Mouse (Mus musculus) CH12.LX (cell line): ENCODE measurements around the gene Sik3. TPM values are rescaled to one million over a fixed set of nuclear protein-coding genes. Genes with fewer than 3 reads are reported as not detected.

Experiments used
- DNase-seq: peaks from one replicate; pipeline ENCODE4 v3.0.0-alpha.2; 2013; ENCODE audit errors: extremely low read depth
- H3K27ac ChIP-seq: 2 replicates; pipeline ENCODE4 v1.5.1; 2012; ENCODE audit warnings: low read depth, mild to moderate bottlenecking, control low read depth, moderate library complexity; ENCODE audit not compliant: insufficient read depth
- H3K27me3 ChIP-seq: replicated peaks from 2 replicates; pipeline ENCODE3; 2012; ENCODE audit warnings: inconsistent platforms
- H3K36me3 ChIP-seq, 2 experiments: replicated peaks in 1 of 2; 2 replicates each; pipeline versions ENCODE3 to v1.6.1; 2012; ENCODE audit warnings: inconsistent platforms in 1 of 2, low read length in 1 of 2, mild to moderate bottlenecking in 1 of 2, mixed read lengths in 1 of 2, moderate library complexity in 1 of 2; ENCODE audit not compliant: control insufficient read depth in 1 of 2, insufficient read depth in 1 of 2
- H3K4me1 ChIP-seq, 2 experiments: 2 replicates each; pipeline ENCODE4 v1.6.1; 2012; ENCODE audit warnings: inconsistent platforms in 1 of 2, moderate library complexity in 1 of 2; ENCODE audit not compliant: insufficient read depth in 2 of 2, control insufficient read depth in 1 of 2
- H3K4me2 ChIP-seq: 2 replicates; pipeline ENCODE4 v1.6.1; 2012; ENCODE audit warnings: low read depth, mild to moderate bottlenecking, control low read depth; ENCODE audit not compliant: poor library complexity, insufficient read depth, severe bottlenecking
- H3K4me3 ChIP-seq, 3 experiments: fragments of 150-350 bp in 1 of 3; sonication (generic) in 1 of 3; replicated peaks in 1 of 3; 2 replicates each; pipeline versions ENCODE3 to v1.5.1; 2011 to 2012; ENCODE audit warnings: low read depth in 2 of 3, low read length in 2 of 3, mild to moderate bottlenecking in 2 of 3, moderate library complexity in 2 of 3, control low read depth in 1 of 3, improper control_type of control experiment in 1 of 3, inconsistent platforms in 1 of 3, mixed read lengths in 1 of 3; ENCODE audit not compliant: poor library complexity in 1 of 3
- H3K79me2 ChIP-seq: replicated peaks from 2 replicates; pipeline ENCODE4 v1.6.1; 2012; ENCODE audit warnings: mild to moderate bottlenecking, moderate library complexity; ENCODE audit not compliant: control insufficient read depth, poor library complexity, insufficient read depth, severe bottlenecking; ENCODE audit errors: extremely low read depth
- H3K9ac ChIP-seq: 2 replicates; pipeline ENCODE4 v1.6.1; 2012; ENCODE audit warnings: low read depth, mild to moderate bottlenecking, control low read depth, moderate library complexity; ENCODE audit not compliant: insufficient read depth
- H3K9me3 ChIP-seq: replicated peaks from 2 replicates; pipeline ENCODE3; 2012; ENCODE audit warnings: low read length, inconsistent platforms, mixed read lengths
- CHD1 ChIP-seq: IDR thresholded peaks from 2 replicates; pipeline ENCODE4 v1.6.1; 2012; ENCODE audit warnings: low read depth, low read length, improper control_type of control experiment, inconsistent platforms
- ETS1 ChIP-seq: conservative IDR thresholded peaks from 2 replicates; pipeline ENCODE4 v1.6.1; 2012; ENCODE audit warnings: low read depth, mild to moderate bottlenecking, inconsistent platforms, low read length, improper control_type of control experiment, moderate library complexity
- GABPA ChIP-seq: IDR thresholded peaks from 2 replicates; pipeline ENCODE4 v1.6.1; 2012; ENCODE audit warnings: low read depth, low read length, improper control_type of control experiment, inconsistent platforms; ENCODE audit not compliant: insufficient replicate concordance
- IRF4 ChIP-seq: IDR thresholded peaks from 2 replicates; pipeline ENCODE4 v1.6.1; 2014; ENCODE audit warnings: low read depth, mild to moderate bottlenecking, inconsistent platforms, low read length, improper control_type of control experiment
- JUN ChIP-seq: IDR thresholded peaks from 2 replicates; pipeline ENCODE4 v1.6.1; 2011; ENCODE audit warnings: low read depth, mild to moderate bottlenecking, low read length, improper control_type of control experiment, moderate library complexity; ENCODE audit not compliant: insufficient read depth
- KAT2A ChIP-seq: IDR thresholded peaks from 2 replicates; pipeline ENCODE4 v1.6.1; 2012; ENCODE audit warnings: low read length, improper control_type of control experiment, inconsistent platforms; ENCODE audit not compliant: insufficient replicate concordance
- MAZ ChIP-seq: IDR thresholded peaks from 2 replicates; pipeline ENCODE4 v1.6.1; 2012; ENCODE audit warnings: low read depth, mild to moderate bottlenecking, inconsistent platforms, low read length, improper control_type of control experiment, moderate library complexity
- MEF2A ChIP-seq: IDR thresholded peaks from 2 replicates; pipeline ENCODE4 v1.6.1; 2014; ENCODE audit warnings: low read depth, mild to moderate bottlenecking, inconsistent platforms, low read length, improper control_type of control experiment, borderline replicate concordance
- MXI1 ChIP-seq: IDR thresholded peaks from 2 replicates; pipeline ENCODE4 v1.6.1; 2011; ENCODE audit warnings: mild to moderate bottlenecking, low read depth, low read length, improper control_type of control experiment
- RCOR1 ChIP-seq: conservative IDR thresholded peaks from 2 replicates; pipeline ENCODE4 v1.6.1; 2012; ENCODE audit warnings: low read depth, mild to moderate bottlenecking, inconsistent platforms, low read length, improper control_type of control experiment
- dilution Hi-C: fragments of 300-500 bp; cut with MboI; formaldehyde crosslinking; loops from 2 replicates; pipeline ENCODE4 v1.14.3; 2020; ENCODE audit warnings: low sequenced_read_pairs; ENCODE audit not compliant: extremely low pct_unique_long_range_greater_than_20kb, extremely low pct_ligation_motif_present
- in situ Hi-C: fragments of 300-500 bp; cut with MboI; formaldehyde crosslinking; loops from 3 replicates; pipeline ENCODE4 v1.14.3; 2019; ENCODE audit warnings: low sequenced_read_pairs, low pct_ligation_motif_present, low pct_unique_long_range_greater_than_20kb, mixed read lengths
- polyA plus RNA-seq: library from polyadenylated mRNA; unstranded; fragments of >175 nt; gene quantifications from 2 replicates; pipeline ENCODE4 v1.2.1, GENCODE M21; 2012; ENCODE audit warnings: low read depth; ENCODE audit not compliant: insufficient read length
- total RNA-seq, 2 experiments: library from RNA; depleted of rRNA; stranded (reverse); fragments of 300-350 nt in 1 of 2; fragments of >200 nt in 1 of 2; gene quantifications; 2 replicates each; pipeline ENCODE4 v1.2.3; 2012 to 2014

The Sik3 gene
- total and polyA plus RNA-seq, 3 experiments = 14.9 to 29.8 (median 21.4) TPM

- dilution Hi-C loops (no loop called here), in situ Hi-C loops (no loop called here)
- Histone ChIP-seq H3K4me1 (peaks cover 19 to 53% of the 10 kb centered on the region in 2 experiments), H3K4me3 (no peak overlapping the region), H3K4me2 (no peak overlapping the region), H3K9ac (no peak overlapping the region), H3K27me3 (no peaks in the 10 kb centered on the region), H3K79me2 (peaks cover 54% of the 10 kb centered on the region), H3K9me3 (no peaks in the 10 kb centered on the region), H3K27ac (no peak overlapping the region), H3K36me3 (peaks cover 13 to 48% of the 10 kb centered on the region in 2 experiments)
- DNase-seq = no peak
- TF ChIP-seq RCOR1 = no peak
- TF ChIP-seq MXI1 = no peak
- TF ChIP-seq JUN = no peak
- TF ChIP-seq IRF4 = no peak
- no peak for TF ChIP-seq MEF2A
- no peak for TF ChIP-seq CHD1
- no peak for TF ChIP-seq MAZ
- TF ChIP-seq ETS1 = no peak
These were observed 3.8 kb downstream of the Sik3 start for GRCm38 (mm10) chr9:46016417-46016816.

GRCm38 (mm10) chr9:46018316-46018715, 5.7 kb downstream of the Sik3 start:
- Histone ChIP-seq H3K36me3 (peaks cover 15 to 60% of the 10 kb centered on the region in 2 experiments), H3K9me3 (no peaks in the 10 kb centered on the region), H3K27me3 (no peaks in the 10 kb centered on the region), H3K4me3 (no peak overlapping the region), H3K4me1 (peaks cover 17 to 49% of the 10 kb centered on the region in 2 experiments), H3K27ac (no peak overlapping the region), H3K9ac (no peak overlapping the region), H3K4me2 (no peak overlapping the region), H3K79me2 (peaks cover 61% of the 10 kb centered on the region)
- dilution Hi-C loops = no loop called here
- in situ Hi-C loops = no loop called here
- DNase-seq = no peak
- TF ChIP-seq KAT2A = no peak

GRCm38 (mm10) chr9:46019975-46020374, 7.4 kb downstream of the Sik3 start:
- DNase-seq = no peak
- peaks cover 15 to 69% of the 10 kb centered on the region in 2 experiments for H3K36me3 ChIP-seq
- TF ChIP-seq MEF2A (0 out of 2 replicates have a peak, but pooled peaks have one; percentile 3), GABPA (no peak)
- no peaks in the 10 kb centered on the region for H3K9me3 ChIP-seq
- H3K27ac ChIP-seq = no peak overlapping the region
- in situ Hi-C loops (no loop called here), dilution Hi-C loops (no loop called here)
- H3K4me1 ChIP-seq = peaks cover 16 to 44% of the 10 kb centered on the region in 2 experiments
- peaks cover 59% of the 10 kb centered on the region for H3K79me2 ChIP-seq
- no peak overlapping the region for H3K4me3 ChIP-seq
- no peak overlapping the region for H3K4me2 ChIP-seq
- H3K27me3 ChIP-seq = no peaks in the 10 kb centered on the region
- H3K9ac ChIP-seq = no peak overlapping the region
